Mouse (Mus musculus): ENCODE data around the gene Serhl. TPM values are rescaled to one million over a fixed set of nuclear protein-coding genes. Genes with fewer than 3 reads are reported as not detected.
A peak's percentile ranks its signal among the peaks of the same experiment; 100 is the strongest.
"Not testable (repeated sequence)": the region's sequence is repeated elsewhere in the genome, so short reads cannot be mapped to it uniquely, and the experiment has no call there.

The Serhl gene
- 34.3 and 37.5 TPM in 2 replicates for polyA plus RNA-seq (2012; rRNA removed)

- Histone ChIP-seq H3K36me3 (ENCODE audit: control insufficient read depth, insufficient read depth, low read length) (no peaks in the 10 kb centered on the region), H3K27me3 (ENCODE audit: control insufficient read depth, insufficient read depth, low read length) (no peaks in the 10 kb centered on the region), H3K27ac (ENCODE audit: control insufficient read depth, insufficient read depth, low read depth, low read length) (no peak within 1 kb of the TSS), H3K4me1 (ENCODE audit: control insufficient read depth, insufficient read depth, low read length) (peaks cover 2% of the 10 kb centered on the region; the same call in 1 of the 2 replicates), H3K4me3 (ENCODE audit: control insufficient read depth, low read depth, low read length) (no peak within 1 kb of the TSS)
- TF ChIP-seq CTCF (IDR thresholded peaks at IDR 0.05; ENCODE audit: control insufficient read depth, insufficient read depth, insufficient replicate concordance, low read depth, low read length) (no peak), POLR2A (IDR thresholded peaks at IDR 0.05; ENCODE audit: control insufficient read depth, low read depth, low read length) (no peak)
These were observed at the start of gene Serhl for GRCm38 (mm10) chr15:83089429-83089605. Gene Serhl, plus strand, starts transcription at chr15:83089506.

GRCm38 (mm10) chr15:83040156-83040555, 49.1 kb upstream of the Serhl start:
- Histone ChIP-seq H3K4me1 (ENCODE audit: control insufficient read depth, insufficient read depth, low read length) (peaks cover 2% of the 10 kb centered on the region), H3K27ac (ENCODE audit: control insufficient read depth, insufficient read depth, low read depth, low read length) (no peak overlapping the region), H3K4me3 (ENCODE audit: control insufficient read depth, low read depth, low read length) (no peak overlapping the region), H3K36me3 (ENCODE audit: control insufficient read depth, insufficient read depth, low read length) (no peaks in the 10 kb centered on the region), H3K27me3 (ENCODE audit: control insufficient read depth, insufficient read depth, low read length) (no peaks in the 10 kb centered on the region)
- TF ChIP-seq CTCF (IDR thresholded peaks at IDR 0.05; ENCODE audit: control insufficient read depth, insufficient read depth, insufficient replicate concordance, low read depth, low read length), result no peak
- TF ChIP-seq POLR2A (IDR thresholded peaks at IDR 0.05; ENCODE audit: control insufficient read depth, low read depth, low read length), result no peak

GRCm38 (mm10) chr15:83042655-83043361, 46.5 kb upstream of the Serhl start:
- H3K4me3 ChIP-seq (ENCODE audit: control insufficient read depth, low read depth, low read length), result no peak overlapping the region
- peaks cover 1% of the 10 kb centered on the region for H3K4me1 ChIP-seq (ENCODE audit: control insufficient read depth, insufficient read depth, low read length)
- no peak overlapping the region for H3K27ac ChIP-seq (ENCODE audit: control insufficient read depth, insufficient read depth, low read depth, low read length)
- no peaks in the 10 kb centered on the region for H3K27me3 ChIP-seq (ENCODE audit: control insufficient read depth, insufficient read depth, low read length)
- TF ChIP-seq POLR2A (IDR thresholded peaks at IDR 0.05; ENCODE audit: control insufficient read depth, low read depth, low read length), result no peak
- no peak for TF ChIP-seq CTCF (IDR thresholded peaks at IDR 0.05; ENCODE audit: control insufficient read depth, insufficient read depth, insufficient replicate concordance, low read depth, low read length)
- no peaks in the 10 kb centered on the region for H3K36me3 ChIP-seq (ENCODE audit: control insufficient read depth, insufficient read depth, low read length)

- H3K27me3 ChIP-seq (ENCODE audit: control insufficient read depth, insufficient read depth, low read length), result no peaks in the 10 kb centered on the region
- no peak overlapping the region for H3K4me3 ChIP-seq (ENCODE audit: control insufficient read depth, low read depth, low read length)
- no peaks in the 10 kb centered on the region for H3K36me3 ChIP-seq (ENCODE audit: control insufficient read depth, insufficient read depth, low read length)
- no peaks in the 10 kb centered on the region for H3K4me1 ChIP-seq (ENCODE audit: control insufficient read depth, insufficient read depth, low read length)
- TF ChIP-seq CTCF (IDR thresholded peaks at IDR 0.05; ENCODE audit: control insufficient read depth, insufficient read depth, insufficient replicate concordance, low read depth, low read length), result no peak
- no peak for TF ChIP-seq POLR2A (IDR thresholded peaks at IDR 0.05; ENCODE audit: control insufficient read depth, low read depth, low read length)
- H3K27ac ChIP-seq (ENCODE audit: control insufficient read depth, insufficient read depth, low read depth, low read length), result no peak overlapping the region
These were observed 46.0 kb upstream of the Serhl start for GRCm38 (mm10) chr15:83043362-83043708.

- H3K27me3 ChIP-seq (ENCODE audit: control insufficient read depth, insufficient read depth, low read length); H3K36me3 ChIP-seq (ENCODE audit: control insufficient read depth, insufficient read depth, low read length); H3K4me3 ChIP-seq (ENCODE audit: control insufficient read depth, low read depth, low read length); H3K27ac ChIP-seq (ENCODE audit: control insufficient read depth, insufficient read depth, low read depth, low read length); H3K4me1 ChIP-seq (ENCODE audit: control insufficient read depth, insufficient read depth, low read length): not testable (repeated sequence)
These were observed 43.7 kb upstream of the Serhl start for GRCm38 (mm10) chr15:83045565-83045964.

- H3K36me3 ChIP-seq (ENCODE audit: control insufficient read depth, insufficient read depth, low read length), result no peaks in the 10 kb centered on the region
- no peak overlapping the region for H3K27ac ChIP-seq (ENCODE audit: control insufficient read depth, insufficient read depth, low read depth, low read length)
- TF ChIP-seq CTCF (IDR thresholded peaks at IDR 0.05; ENCODE audit: control insufficient read depth, insufficient read depth, insufficient replicate concordance, low read depth, low read length) (peak; percentile 96; the same call in 1 of the 2 replicates), POLR2A (IDR thresholded peaks at IDR 0.05; ENCODE audit: control insufficient read depth, low read depth, low read length) (no peak)
- H3K4me1 ChIP-seq (ENCODE audit: control insufficient read depth, insufficient read depth, low read length), result no peaks in the 10 kb centered on the region
- H3K27me3 ChIP-seq (ENCODE audit: control insufficient read depth, insufficient read depth, low read length), result no peaks in the 10 kb centered on the region
- H3K4me3 ChIP-seq (ENCODE audit: control insufficient read depth, low read depth, low read length), result no peak overlapping the region
These were observed 43.0 kb upstream of the Serhl start for GRCm38 (mm10) chr15:83046308-83046707.

- H3K4me1 ChIP-seq (ENCODE audit: control insufficient read depth, insufficient read depth, low read length), result no peaks in the 10 kb centered on the region
- no peak overlapping the region for H3K4me3 ChIP-seq (ENCODE audit: control insufficient read depth, low read depth, low read length)
- no peaks in the 10 kb centered on the region for H3K27me3 ChIP-seq (ENCODE audit: control insufficient read depth, insufficient read depth, low read length)
- no peak overlapping the region for H3K27ac ChIP-seq (ENCODE audit: control insufficient read depth, insufficient read depth, low read depth, low read length)
- TF ChIP-seq CTCF (IDR thresholded peaks at IDR 0.05; ENCODE audit: control insufficient read depth, insufficient read depth, insufficient replicate concordance, low read depth, low read length) (no peak), POLR2A (IDR thresholded peaks at IDR 0.05; ENCODE audit: control insufficient read depth, low read depth, low read length) (no peak)
- no peaks in the 10 kb centered on the region for H3K36me3 ChIP-seq (ENCODE audit: control insufficient read depth, insufficient read depth, low read length)
These were observed 42.6 kb upstream of the Serhl start for GRCm38 (mm10) chr15:83046730-83047129.
